Mouse (Mus musculus) midbrain, embryonic 16.5 days (tissue): Measurements from ENCODE around the gene Wipf2. TPM values are rescaled to one million over a fixed set of nuclear protein-coding genes. Genes with fewer than 3 reads are reported as not detected.
"Not testable (repeated sequence)": the region's sequence is repeated elsewhere in the genome, so short reads cannot be mapped to it uniquely, and the experiment has no call there.

Source experiments
- ATAC-seq: fragments of 200-750 bp; cut with Nextera tagmentation; 2 replicates; pipeline ENCODE4 v1.8.0; 2017; ENCODE audit warnings: moderate TSS enrichment
- H3K27ac ChIP-seq: fragments of 300-500 bp; sonication (generic); 2 replicates; pipeline ENCODE4 v1.5.1; 2014; ENCODE audit warnings: mild to moderate bottlenecking, low read length, mixed read lengths
- H3K27me3 ChIP-seq: fragments of 300-500 bp; sonication (generic); 2 replicates; pipeline ENCODE4 v1.6.1; 2014; ENCODE audit warnings: low read depth, low read length, mixed read lengths; ENCODE audit not compliant: control insufficient read depth, insufficient read depth
- H3K36me3 ChIP-seq: fragments of 300-500 bp; sonication (generic); 2 replicates; pipeline ENCODE4 v1.6.1; 2014; ENCODE audit warnings: mild to moderate bottlenecking, low read length, moderate library complexity, mixed read lengths; ENCODE audit not compliant: control insufficient read depth, insufficient read depth
- H3K4me1 ChIP-seq: fragments of 300-500 bp; sonication (generic); 2 replicates; pipeline ENCODE4 v1.6.1; 2014; ENCODE audit warnings: mild to moderate bottlenecking, low read length, mixed read lengths; ENCODE audit not compliant: control insufficient read depth, insufficient read depth
- H3K4me2 ChIP-seq: fragments of 300-500 bp; sonication (generic); 2 replicates; pipeline ENCODE4 v1.6.1; 2014; ENCODE audit warnings: mild to moderate bottlenecking, low read length, mixed read lengths
- H3K4me3 ChIP-seq: fragments of 300-500 bp; sonication (generic); 2 replicates; pipeline ENCODE4 v1.5.1; 2014; ENCODE audit warnings: low read depth, mild to moderate bottlenecking, low read length, moderate library complexity, mixed read lengths
- H3K9ac ChIP-seq: fragments of 300-500 bp; sonication (generic); 2 replicates; pipeline ENCODE4 v1.6.1; 2014; ENCODE audit warnings: low read depth, low read length, mixed read lengths
- H3K9me3 ChIP-seq: fragments of 300-500 bp; sonication (generic); replicated peaks from 2 replicates; pipeline ENCODE4 v1.6.1; 2014; ENCODE audit warnings: mild to moderate bottlenecking, low read length, mixed read lengths; ENCODE audit not compliant: control insufficient read depth, poor library complexity, severe bottlenecking
- WGBS: fragments of 180-500 bp; shearing (Covaris S2); extraction: QIAGEN DNeasy Blood & Tissue Kit; methylation state at CpG from one replicate; pipeline ENCODE4 v1.1.7; 2014; 5-methylcytosine and 5-hydroxymethylcytosine counted together
- polyA plus RNA-seq: library from polyadenylated mRNA; unstranded; fragments of >200 nt; fragmentation: Nextera tagmentation; extraction: Ambion mirVana; gene quantifications from 2 replicates; pipeline ENCODE4 v1.2.1, GENCODE M21; 2015

The Wipf2 gene
- polyA plus RNA-seq, 1 experiment from 2014 or later = 4.7 TPM

- no peak overlapping the region for H3K9ac ChIP-seq
Observed at GRCm38 (mm10) chr11:98930773-98931512, 67.5 kb downstream of the Wipf2 start.

GRCm38 (mm10) chr11:98931513-98932292 is 68.3 kb downstream of the Wipf2 start:
- Histone ChIP-seq H3K4me2 (0 out of 2 replicates have a peak overlapping the region, but pooled peaks have one; percentile 11), H3K4me3 (no peak overlapping the region), H3K9ac (0 out of 2 replicates have a peak overlapping the region, but pooled peaks have one; percentile 28), H3K4me1 (peaks cover 52% of the 10 kb centered on the region), H3K36me3 (no peaks in the 10 kb centered on the region), H3K27ac (peak overlapping the region; percentile 18; the same call in 1 of the 2 replicates), H3K27me3 (peaks cover 10% of the 10 kb centered on the region), H3K9me3 (no peaks in the 10 kb centered on the region)
- no peak for ATAC-seq
- WGBS = 23% methylated on average over 7 of the region's 7 CpGs

More at GRCm38 (mm10) chr11:98930773-98931512, 67.5 kb downstream of the Wipf2 start:
- H3K4me2 ChIP-seq = 0 out of 2 replicates have a peak overlapping the region, but pooled peaks have one; percentile 11
- ATAC-seq = no peak
- peaks cover 6% of the 10 kb centered on the region for H3K27me3 ChIP-seq
- no peaks in the 10 kb centered on the region for H3K36me3 ChIP-seq
- peaks cover 45% of the 10 kb centered on the region for H3K4me1 ChIP-seq
- no peaks in the 10 kb centered on the region for H3K9me3 ChIP-seq
- peak overlapping the region; percentile 18; the same call in 1 of the 2 replicates for H3K27ac ChIP-seq
- no peak overlapping the region for H3K4me3 ChIP-seq
- WGBS = 50% methylated on average over 10 of the region's 10 CpGs

GRCm38 (mm10) chr11:98932293-98933091 is 69.1 kb downstream of the Wipf2 start:
- Histone ChIP-seq H3K4me2 (no peak overlapping the region), H3K27me3 (peaks cover 10% of the 10 kb centered on the region), H3K4me1 (peaks cover 49% of the 10 kb centered on the region), H3K4me3 (no peak overlapping the region), H3K36me3 (no peaks in the 10 kb centered on the region), H3K27ac (no peak overlapping the region), H3K9ac (no peak overlapping the region), H3K9me3 (no peaks in the 10 kb centered on the region)
- no peak for ATAC-seq
- WGBS = 37% methylated on average over 16 of the region's 19 CpGs

- Histone ChIP-seq H3K4me2 (no peak overlapping the region), H3K9ac (no peak overlapping the region), H3K4me3 (no peak overlapping the region), H3K36me3 (no peaks in the 10 kb centered on the region), H3K4me1 (peaks cover 53% of the 10 kb centered on the region), H3K27ac (no peak overlapping the region), H3K9me3 (no peaks in the 10 kb centered on the region), H3K27me3 (peaks cover 10% of the 10 kb centered on the region)
- no peak for ATAC-seq
- 52% methylated on average over 9 of the region's 9 CpGs for WGBS
Observed at GRCm38 (mm10) chr11:98933151-98933550, 69.7 kb downstream of the Wipf2 start.

GRCm38 (mm10) chr11:98933847-98934246 is 70.4 kb downstream of the Wipf2 start:
- 93% methylated on average over 2 of the region's 2 CpGs for WGBS
- H3K4me3 ChIP-seq, H3K9ac ChIP-seq, H3K36me3 ChIP-seq, ATAC-seq, H3K9me3 ChIP-seq, H3K4me2 ChIP-seq, H3K27ac ChIP-seq: not testable (repeated sequence)
- peaks cover 54% of the 10 kb centered on the region for H3K4me1 ChIP-seq
- H3K27me3 ChIP-seq = peaks cover 13% of the 10 kb centered on the region

- Histone ChIP-seq H3K27ac (no peak overlapping the region), H3K4me3 (no peak overlapping the region), H3K9me3 (no peaks in the 10 kb centered on the region), H3K36me3 (no peaks in the 10 kb centered on the region), H3K27me3 (peaks cover 13% of the 10 kb centered on the region), H3K9ac (no peak overlapping the region), H3K4me1 (peaks cover 49% of the 10 kb centered on the region), H3K4me2 (no peak overlapping the region)
- 90% methylated on average over 3 of the region's 3 CpGs for WGBS
- no peak for ATAC-seq
Observed at GRCm38 (mm10) chr11:98934367-98934766, 70.9 kb downstream of the Wipf2 start.

- H3K4me3 ChIP-seq = no peak overlapping the region
- no peak overlapping the region for H3K27ac ChIP-seq
- peaks cover 13% of the 10 kb centered on the region for H3K27me3 ChIP-seq
- H3K4me2 ChIP-seq = no peak overlapping the region
- 90% methylated on average over 3 of the region's 3 CpGs for WGBS
- peaks cover 42% of the 10 kb centered on the region for H3K4me1 ChIP-seq
- H3K9ac ChIP-seq = no peak overlapping the region
- H3K9me3 ChIP-seq = no peaks in the 10 kb centered on the region
- no peaks in the 10 kb centered on the region for H3K36me3 ChIP-seq
- ATAC-seq = no peak
Observed at GRCm38 (mm10) chr11:98935123-98935522, 71.7 kb downstream of the Wipf2 start.

GRCm38 (mm10) chr11:98936170-98936569 is 72.7 kb downstream of the Wipf2 start:
- peak overlapping the region; percentile 97 for H3K4me2 ChIP-seq
- no peak overlapping the region for H3K27ac ChIP-seq
- H3K9me3 ChIP-seq = no peaks in the 10 kb centered on the region
- no peaks in the 10 kb centered on the region for H3K36me3 ChIP-seq
- H3K4me3 ChIP-seq = peak overlapping the region; percentile 6; the same call in 1 of the 2 replicates
- H3K9ac ChIP-seq = 0 out of 2 replicates have a peak overlapping the region, but pooled peaks have one; percentile 24
- H3K27me3 ChIP-seq = peaks cover 13% of the 10 kb centered on the region
- ATAC-seq = no peak
- WGBS = 4% methylated on average over 29 of the region's 29 CpGs
- peaks cover 41% of the 10 kb centered on the region for H3K4me1 ChIP-seq
